Comparison of ENCODE assay signal across 18 mouse cellular contexts in genomic region chr2:98124646-98125045, GRCm38 (mm10).
DNase-seq lines count a peak whose midpoint lies in the region; ATAC-seq and TF ChIP-seq lines count a peak whose summit lies in the region.
"Had no signal": no experiment of that assay in that cellular context is flagged by ENCODE, and none has a peak within 500 bp of the region (broad histone marks: within the 10 kb centered on the region; RNA-seq: fewer than 3 reads in every experiment).

No protein-coding gene starts in this region.

- no peaks in the 10 kb centered on the region for H3K9me3 ChIP-seq in forebrain, embryonic 11.5 days (ENCODE audit: control insufficient read depth, low read length)
- no peaks in the 10 kb centered on the region for H3K9me3 ChIP-seq in forebrain, embryonic 10.5 days
- no peaks in the 10 kb centered on the region for H3K9me3 ChIP-seq in forebrain, embryonic 12.5 days
- no peaks in the 10 kb centered on the region for H3K9me3 ChIP-seq in midbrain, embryonic 13.5 days
- H3K9me3 ChIP-seq: liver, embryonic 13.5 days; megakaryocyte, embryonic 14.5 days had no signal

- H3K36me3 ChIP-seq in forebrain, embryonic 11.5 days (ENCODE audit: control insufficient read depth, insufficient read depth, low read length): no peaks in the 10 kb centered on the region
- no peaks in the 10 kb centered on the region for H3K36me3 ChIP-seq in forebrain, embryonic 10.5 days (replicated peaks)
- no peaks in the 10 kb centered on the region for H3K36me3 ChIP-seq in forebrain, embryonic 12.5 days (replicated peaks)
- no peaks in the 10 kb centered on the region for H3K36me3 ChIP-seq in midbrain, embryonic 13.5 days
- H3K36me3 ChIP-seq: liver, embryonic 13.5 days had no signal

- 0 out of 2 replicates have a peak, but pooled peaks have one; percentile 5 for ATAC-seq in forebrain, embryonic 11.5 days (replicated peaks; ENCODE audit: low FRiP score)
- ATAC-seq in forebrain, embryonic 12.5 days (ENCODE audit: low FRiP score): peak; percentile 84; the same call in 1 of the 2 replicates
- ATAC-seq in midbrain, embryonic 13.5 days: peak; percentile 86
- ATAC-seq: inflammation-experienced regulatory T-cells, adult 6 months; lung, postnatal 0 days had no signal

- no peaks in the 10 kb centered on the region for H3K27me3 ChIP-seq in forebrain, embryonic 11.5 days (ENCODE audit: control insufficient read depth, insufficient read depth, low read length)
- H3K27me3 ChIP-seq in forebrain, embryonic 10.5 days (ENCODE audit: poor library complexity, severe bottlenecking): no peaks in the 10 kb centered on the region
- H3K27me3 ChIP-seq in forebrain, embryonic 12.5 days: no peaks in the 10 kb centered on the region
- H3K27me3 ChIP-seq in midbrain, embryonic 13.5 days: no peaks in the 10 kb centered on the region
- H3K27me3 ChIP-seq: liver, embryonic 13.5 days; megakaryocyte, embryonic 14.5 days had no signal

- H3K9ac ChIP-seq in forebrain, embryonic 11.5 days (ENCODE audit: low read length): no peak overlapping the region
- H3K9ac ChIP-seq in forebrain, embryonic 12.5 days: no peak overlapping the region
- no peak overlapping the region for H3K9ac ChIP-seq in midbrain, embryonic 13.5 days (replicated peaks)
- H3K9ac ChIP-seq: liver, embryonic 13.5 days had no signal

- no peak overlapping the region for H3K27ac ChIP-seq in forebrain, embryonic 11.5 days (ENCODE audit: low read depth, low read length)
- no peak overlapping the region for H3K27ac ChIP-seq in forebrain, embryonic 10.5 days
- peak overlapping the region; percentile 61; the same call in 1 of the 2 replicates for H3K27ac ChIP-seq in left cerebral cortex, adult 2 months
- H3K27ac ChIP-seq in forebrain, embryonic 12.5 days: no peak overlapping the region
- no peak overlapping the region for H3K27ac ChIP-seq in midbrain, embryonic 13.5 days
- H3K27ac ChIP-seq: heart, adult 2 months; liver, embryonic 13.5 days had no signal

- H3K4me1 ChIP-seq in forebrain, embryonic 11.5 days (replicated peaks; ENCODE audit: control insufficient read depth, insufficient read depth, low read length): no peaks in the 10 kb centered on the region
- no peaks in the 10 kb centered on the region for H3K4me1 ChIP-seq in forebrain, embryonic 10.5 days
- H3K4me1 ChIP-seq in forebrain, embryonic 12.5 days: no peaks in the 10 kb centered on the region
- no peaks in the 10 kb centered on the region for H3K4me1 ChIP-seq in midbrain, embryonic 13.5 days (replicated peaks)
- H3K4me1 ChIP-seq: liver, embryonic 13.5 days; megakaryocyte, embryonic 14.5 days had no signal

- intact Hi-C loops in left cerebral cortex, adult 2 months (cut with DNase I): loop anchor here (5.0 kb wide), 2 partner anchors 417 to 657 kb away; no protein-coding TSS in a partner anchor
- intact Hi-C loops in left cerebral cortex, postnatal 36 days (cut with DNase I): loop anchor here (5.0 kb wide), 1 partner anchor 657 kb away; no protein-coding TSS in a partner anchor

- WGBS in forebrain, embryonic 11.5 days: 76% methylated on average over 2 of the region's 2 CpGs
- 83% methylated on average over 2 of the region's 2 CpGs for WGBS in forebrain, embryonic 10.5 days
- WGBS in forebrain, embryonic 12.5 days: 80% methylated on average over 2 of the region's 2 CpGs
- 58% methylated on average over 2 of the region's 2 CpGs for WGBS in midbrain, embryonic 13.5 days

- H3K4me2 ChIP-seq in forebrain, embryonic 11.5 days (ENCODE audit: low read depth, low read length, severe bottlenecking): no peak overlapping the region
- H3K4me2 ChIP-seq in forebrain, embryonic 12.5 days: no peak overlapping the region
- H3K4me2 ChIP-seq in midbrain, embryonic 13.5 days (replicated peaks): no peak overlapping the region
- H3K4me2 ChIP-seq: liver, embryonic 13.5 days had no signal

- DNase-seq in forebrain, embryonic 11.5 days (ENCODE audit: low spot score): no peak
- DNase-seq in forebrain, embryonic 10.5 days (ENCODE audit: extremely low spot score, low spot score): no peak
- DNase-seq in left cerebral cortex, adult 2 months (ENCODE audit: extremely low spot score in 1 of 2, low spot score in 2 of 2): no peak
- DNase-seq in left cerebral cortex, postnatal 36 days (ENCODE audit: low spot score in 2 of 2): no peak
- no peak for DNase-seq in cerebellum, postnatal 25 days
- DNase-seq in ovary, adult 18-20 months (ENCODE audit: low spot score): no peak
- DNase-seq: adrenal gland, postnatal 25 days; cerebellum, postnatal 14 days; gastrocnemius, postnatal 10 days; heart, adult 2 months; kidney, adult 9 months; liver, embryonic 13.5 days; thymus, postnatal 36 days had no signal

- no peak overlapping the region for H3K4me3 ChIP-seq in forebrain, embryonic 11.5 days (ENCODE audit: low read depth, low read length)
- H3K4me3 ChIP-seq in forebrain, embryonic 10.5 days: no peak overlapping the region
- no peak overlapping the region for H3K4me3 ChIP-seq in left cerebral cortex, adult 2 months
- H3K4me3 ChIP-seq in forebrain, embryonic 12.5 days (replicated peaks): no peak overlapping the region
- no peak overlapping the region for H3K4me3 ChIP-seq in midbrain, embryonic 13.5 days (replicated peaks)
- H3K4me3 ChIP-seq: heart, adult 2 months; liver, embryonic 13.5 days; megakaryocyte, embryonic 14.5 days had no signal

- TF ChIP-seq CTCF in left cerebral cortex, adult 2 months (IDR thresholded peaks at IDR 0.05): no peak

Comparison
In these comparisons a context has a peak if more than half of its experiments do, and no peak if none do; other contexts are left out.
1. ATAC-seq: peak in every context shown above with its lines; median percentile 86 in midbrain, embryonic 13.5 days; 84 in forebrain, embryonic 12.5 days; 5 in forebrain, embryonic 11.5 days.